Mouse (Mus musculus): ENCODE measurements around the gene Adipor2.
"Not testable (repeated sequence)": the region's sequence is repeated elsewhere in the genome, so short reads cannot be mapped to it uniquely, and the experiment has no call there.

Adipor2 gene

DNA sequence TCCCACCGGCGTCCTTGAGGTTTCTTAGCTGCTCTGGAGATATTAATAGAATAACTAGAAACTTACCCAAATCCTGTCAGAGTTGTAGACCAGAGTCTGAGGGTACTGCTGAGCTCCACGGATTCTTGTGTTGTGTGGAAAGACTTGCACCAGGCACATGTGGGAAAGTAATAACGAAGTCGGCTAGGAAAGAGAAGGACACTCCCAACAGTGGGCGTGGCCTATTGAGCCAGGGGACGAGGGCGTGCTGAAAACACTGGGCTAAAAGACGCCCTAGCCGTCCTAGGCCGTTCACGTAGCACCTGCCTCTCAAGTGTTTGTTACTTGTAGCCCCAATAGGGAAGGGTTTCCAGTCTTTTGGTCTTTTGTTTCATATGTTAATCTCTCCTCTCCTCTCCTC, at the start of gene Adipor2:
Gene Adipor2 (minus strand): TSS at position 351 of the 400 bp plus-strand sequence.
- DNase-seq (ENCODE audit: low read depth, low spot score) = peak; percentile 77

DNA sequence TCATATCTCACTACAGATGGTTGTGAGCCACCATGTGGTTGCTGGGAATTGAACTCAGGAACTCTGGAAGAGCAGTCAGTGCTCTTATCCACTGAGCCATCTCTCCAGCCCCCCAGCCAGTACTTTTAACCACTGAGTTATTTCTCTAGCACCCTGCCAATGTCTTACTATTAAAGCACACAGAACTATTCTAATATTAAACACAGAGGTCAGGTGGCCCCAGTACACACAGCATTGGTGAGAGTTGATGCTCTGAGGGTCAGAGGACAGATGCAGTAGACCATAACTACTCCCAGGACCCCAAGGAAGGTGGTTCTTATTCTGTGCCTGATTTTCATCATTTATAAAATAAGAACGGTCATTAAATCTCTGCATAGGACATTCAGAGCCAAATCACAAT, 48.7 kb upstream of the Adipor2 start:
- no peak for DNase-seq (ENCODE audit: low read depth, low spot score)

DNA sequence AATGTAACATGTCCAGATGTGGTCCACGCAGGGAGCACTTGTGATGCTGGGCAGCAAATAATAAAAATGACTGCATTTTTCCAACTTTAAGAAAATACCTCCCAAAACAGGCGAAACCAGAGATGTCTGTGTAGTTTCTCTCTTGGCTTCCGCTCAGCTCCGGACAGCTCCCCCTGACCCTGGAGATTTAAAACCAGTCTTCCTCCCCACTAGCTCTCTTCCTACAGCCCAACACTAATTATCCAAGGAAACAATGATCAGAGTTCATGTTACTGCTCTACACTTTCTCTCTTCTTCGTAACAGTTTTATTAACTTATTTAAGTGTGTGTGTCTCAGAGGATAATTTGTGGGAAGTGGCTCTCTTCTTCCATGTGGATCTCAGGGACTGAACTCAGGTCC, 42.9 kb upstream of the Adipor2 start:
- DNase-seq (ENCODE audit: low read depth, low spot score) = no peak

DNA sequence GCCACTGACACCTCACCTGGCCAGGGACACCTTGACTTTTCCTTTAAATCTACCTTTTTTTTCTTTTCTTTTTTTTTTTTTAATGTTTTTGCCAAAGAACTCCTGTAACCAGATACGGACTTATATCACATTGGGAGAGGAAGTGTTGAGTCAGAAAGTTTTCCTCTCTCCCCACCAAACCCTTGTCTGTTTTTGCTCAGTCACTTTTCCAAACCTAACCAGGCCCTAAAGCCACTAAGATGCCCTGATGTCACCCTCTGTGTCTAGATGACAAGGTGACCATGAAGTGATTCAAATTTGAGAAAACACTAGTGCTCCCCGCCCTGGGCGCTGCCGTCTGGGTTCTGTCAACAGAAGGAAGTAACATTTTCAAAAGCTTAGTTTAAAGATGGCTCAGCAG, 41.5 kb upstream of the Adipor2 start:
- no peak for DNase-seq (ENCODE audit: low read depth, low spot score)

DNA sequence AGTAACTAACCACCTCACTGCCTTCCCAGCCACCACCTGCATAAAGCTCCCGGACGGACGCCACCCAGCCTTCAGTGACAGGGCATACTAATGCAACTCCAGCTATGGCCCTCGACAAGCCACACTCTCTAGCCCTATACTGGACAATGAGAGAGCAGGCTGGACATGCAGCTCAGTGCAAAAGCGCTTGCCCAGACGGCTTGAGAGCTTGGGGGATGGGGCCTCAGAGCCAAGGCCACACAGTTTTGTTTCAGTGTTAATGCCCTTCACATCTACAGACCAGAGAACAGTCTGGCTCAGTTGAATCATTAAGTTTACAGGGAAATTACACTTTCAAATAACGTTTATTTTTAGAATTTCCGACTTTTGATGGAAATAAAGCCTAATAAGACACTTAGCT, 40.7 kb upstream of the Adipor2 start:
- DNase-seq (ENCODE audit: low read depth, low spot score) = no peak

DNA sequence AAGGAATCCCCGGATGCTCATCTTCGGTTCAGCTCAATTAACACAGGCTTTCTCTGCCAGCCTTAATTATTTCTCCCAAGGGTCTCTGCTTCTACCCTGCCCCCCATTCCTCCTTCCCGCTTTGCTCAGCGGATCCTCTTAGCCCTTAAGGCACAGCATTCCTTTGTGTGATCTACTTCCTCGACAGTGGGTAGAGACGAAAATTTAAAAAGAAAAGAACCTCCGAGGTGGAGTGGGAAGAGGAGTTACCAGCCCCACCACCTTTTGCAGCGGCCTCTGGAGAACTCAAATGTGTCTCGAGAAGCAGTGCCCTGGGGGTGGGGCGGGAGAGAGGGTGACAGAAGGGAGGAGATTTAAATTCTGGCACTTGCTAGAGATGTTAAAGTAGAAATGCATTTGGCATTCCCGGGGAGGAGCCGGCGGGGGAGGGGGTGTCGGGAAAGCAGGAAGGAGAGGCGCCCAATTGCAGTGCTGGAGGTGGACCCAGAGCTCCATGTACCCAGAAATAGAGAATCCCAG, 34.5 kb upstream of the Adipor2 start:
- DNase-seq (ENCODE audit: low read depth, low spot score) = peak; percentile 87

DNA sequence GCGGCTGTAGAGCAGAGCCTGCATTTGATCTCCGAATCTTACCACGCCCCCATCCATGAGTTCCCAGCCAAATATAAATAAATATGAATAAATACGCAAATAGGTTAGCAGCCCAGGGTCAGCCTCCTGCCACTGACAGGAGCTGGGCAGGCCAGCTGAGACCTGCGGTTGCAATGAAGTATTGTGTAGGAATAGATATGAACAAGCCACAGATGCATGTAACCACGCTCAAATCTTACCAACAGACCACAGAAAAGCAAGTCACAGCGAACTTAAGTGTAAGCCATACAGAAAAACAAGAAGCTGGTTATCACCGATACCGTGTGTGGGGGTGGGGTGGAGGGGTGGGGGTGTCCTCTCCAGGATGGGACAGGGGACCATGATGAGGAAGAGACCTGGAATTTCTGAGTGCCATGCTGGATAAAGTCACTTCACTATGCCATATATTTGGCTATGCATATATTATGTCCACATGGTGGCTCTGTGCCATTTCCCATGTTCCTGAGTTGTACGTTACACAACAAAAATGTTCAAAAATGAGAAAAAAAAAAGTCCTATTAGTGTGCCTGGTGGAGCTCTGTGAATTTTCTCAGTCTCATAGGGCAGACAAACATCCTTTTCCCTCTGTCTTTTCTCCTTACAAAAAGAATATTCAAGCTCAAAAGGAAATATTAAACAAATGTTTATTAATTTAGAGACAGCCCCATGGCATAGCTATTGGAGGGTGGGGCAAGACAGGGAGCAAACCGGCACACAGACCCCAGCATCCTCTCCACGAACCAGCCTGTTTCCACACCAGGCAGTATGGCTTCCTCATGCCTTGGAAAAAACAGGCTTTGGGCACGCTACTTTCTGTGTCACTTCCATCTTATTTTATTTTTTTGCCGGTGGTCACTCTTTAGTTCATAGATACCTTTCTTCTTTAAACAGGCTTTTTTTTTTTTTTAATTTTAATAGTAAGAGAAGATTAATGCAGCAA, 33.8 kb upstream of the Adipor2 start:
- peak; percentile 51 for DNase-seq (ENCODE audit: low read depth, low spot score)

DNA sequence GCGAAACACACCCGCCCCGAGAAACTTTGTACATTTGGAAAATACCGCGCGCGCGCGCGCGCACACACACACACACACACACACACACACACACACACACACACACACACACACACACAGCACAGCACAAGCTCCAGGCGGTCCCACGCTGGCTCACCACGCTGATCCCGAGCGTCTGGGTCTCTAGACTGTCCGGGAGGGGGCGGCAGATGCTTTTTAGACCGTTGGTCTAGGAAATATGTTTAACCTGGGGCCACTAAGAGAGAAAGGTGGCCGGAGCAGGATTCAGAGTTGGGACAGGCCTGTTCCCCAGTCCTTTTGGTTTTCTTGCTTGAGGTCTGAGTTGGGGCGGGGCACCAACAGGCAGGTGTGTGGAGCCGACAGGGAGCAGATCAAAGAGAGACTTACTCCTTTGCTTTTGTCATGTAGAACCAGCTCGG, 31.6 kb upstream of the Adipor2 start:
- peak; percentile 65 for DNase-seq (ENCODE audit: low read depth, low spot score)

DNA sequence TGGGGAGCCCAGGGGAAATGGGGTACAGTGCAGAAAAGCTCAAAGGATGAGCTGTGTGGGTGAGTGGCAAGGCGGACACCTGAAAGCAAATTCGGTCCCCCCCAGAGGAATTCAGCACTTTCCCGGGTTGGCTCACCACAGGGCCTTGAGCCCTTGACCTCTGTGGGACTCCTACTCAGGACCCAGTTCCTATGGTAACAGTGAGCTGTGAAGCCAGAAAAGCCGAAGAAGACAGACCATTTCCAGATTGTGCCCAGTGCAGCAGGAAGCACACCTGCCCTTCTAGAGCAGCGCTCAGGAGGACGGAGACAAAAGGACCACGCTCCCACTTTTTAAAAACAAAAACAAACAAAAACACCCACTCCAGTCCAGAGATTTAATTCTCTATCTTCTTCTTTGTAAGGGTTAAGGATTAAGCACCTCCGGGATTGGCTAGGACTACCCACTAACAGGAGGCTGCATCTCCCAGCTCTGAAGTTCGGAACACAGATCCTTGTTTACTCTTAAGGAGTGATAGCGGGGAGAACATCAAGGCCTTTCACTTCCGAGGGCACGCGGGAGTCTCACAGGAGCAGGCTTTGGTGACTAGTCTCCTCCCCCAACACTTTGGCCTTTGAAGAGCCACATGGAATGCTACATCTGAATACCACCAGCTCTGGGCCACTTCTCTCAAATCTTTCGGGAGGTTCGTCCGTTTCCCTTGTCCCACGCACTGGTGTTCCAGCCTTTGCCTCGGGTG, 31.0 kb upstream of the Adipor2 start:
- peak; percentile 12 for DNase-seq (ENCODE audit: low read depth, low spot score)

DNA sequence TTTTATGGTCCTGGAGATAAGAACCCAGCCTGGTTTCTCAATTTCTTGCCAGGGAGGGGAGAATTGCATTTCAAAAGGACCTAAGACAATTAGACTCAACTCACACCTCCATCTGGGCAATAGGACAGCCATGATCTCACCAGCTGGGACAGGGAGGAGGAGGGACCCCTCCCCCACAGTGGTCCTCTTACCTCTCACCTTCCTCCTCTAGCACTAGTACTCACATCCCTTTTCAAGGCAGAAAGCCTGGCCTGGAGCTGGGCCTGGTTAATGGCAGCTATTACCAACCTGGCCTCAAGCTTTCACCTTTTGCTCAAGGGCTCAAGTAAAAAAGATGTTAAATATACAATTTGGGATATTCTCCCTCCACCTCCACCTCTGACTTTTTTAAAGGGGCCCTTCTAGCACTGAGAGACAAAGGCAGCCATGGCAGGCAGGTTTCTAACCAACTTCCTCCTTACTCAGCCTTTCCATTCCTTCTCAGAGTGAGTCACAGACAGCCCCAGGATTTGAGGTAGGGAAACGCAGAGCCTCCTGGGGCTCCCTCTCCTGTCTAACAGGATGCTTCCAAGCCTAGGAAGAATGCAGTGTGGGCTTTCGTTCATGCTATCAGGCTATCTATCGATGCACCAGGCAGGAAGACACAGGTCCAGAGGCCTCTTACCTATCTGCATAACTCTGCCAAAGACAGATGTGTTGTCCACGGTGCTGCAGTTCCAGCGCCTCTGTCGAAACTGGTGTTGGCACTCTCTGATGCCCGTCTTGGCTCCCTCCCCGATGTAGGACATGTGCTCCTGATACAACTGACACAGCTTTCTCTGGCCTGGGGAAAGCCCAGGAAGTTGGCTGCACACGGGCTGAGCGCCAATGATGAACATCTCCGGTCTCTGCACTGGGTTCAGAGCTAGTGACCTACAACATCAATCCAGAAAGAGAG, 28.4 kb upstream of the Adipor2 start:
- peak; percentile 10 for DNase-seq (ENCODE audit: low read depth, low spot score)

DNA sequence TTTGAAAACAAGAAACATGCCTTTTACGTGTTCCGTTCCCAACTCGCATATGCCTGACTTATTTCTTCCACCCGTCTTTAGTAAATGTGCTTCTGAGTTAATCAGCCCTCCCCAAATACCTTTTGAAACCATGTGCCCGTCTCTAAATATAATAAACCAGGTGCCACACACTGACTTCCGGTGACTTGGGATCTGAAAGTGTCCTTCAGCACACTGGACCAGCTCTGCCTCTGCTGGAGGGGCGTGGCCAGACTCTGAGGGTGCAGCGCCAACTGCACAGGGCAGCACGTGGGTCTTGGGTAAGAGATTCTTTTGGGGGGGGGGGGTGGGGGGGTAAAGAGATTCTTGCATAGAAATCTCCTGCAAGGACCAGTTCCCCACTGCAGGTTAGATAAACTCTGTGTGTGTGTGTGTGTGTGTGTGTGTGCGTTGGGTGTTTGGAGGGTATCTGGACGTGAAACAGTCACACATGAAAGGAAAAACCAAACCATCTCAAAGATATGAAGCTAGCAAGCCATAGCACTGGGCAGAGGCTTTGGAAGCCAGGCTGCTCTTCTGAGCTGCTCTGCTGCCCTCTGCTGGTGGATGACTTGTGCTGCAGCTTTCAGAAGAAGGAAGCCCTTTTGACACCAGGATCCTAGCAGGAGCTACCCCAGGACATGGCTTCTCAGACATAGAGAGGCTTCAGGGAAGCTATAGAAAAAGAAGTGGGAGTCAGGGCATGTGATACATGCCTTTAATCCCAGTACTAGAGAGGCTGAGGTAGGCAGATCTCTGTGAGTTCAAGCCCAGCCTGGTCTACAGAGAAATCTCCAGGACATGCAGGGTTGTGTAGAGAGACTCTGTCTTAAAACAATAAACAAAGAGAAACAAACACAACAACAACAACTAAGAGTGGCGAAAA, 26.5 kb upstream of the Adipor2 start:
- DNase-seq (ENCODE audit: low read depth, low spot score) = peak; percentile 96

DNA sequence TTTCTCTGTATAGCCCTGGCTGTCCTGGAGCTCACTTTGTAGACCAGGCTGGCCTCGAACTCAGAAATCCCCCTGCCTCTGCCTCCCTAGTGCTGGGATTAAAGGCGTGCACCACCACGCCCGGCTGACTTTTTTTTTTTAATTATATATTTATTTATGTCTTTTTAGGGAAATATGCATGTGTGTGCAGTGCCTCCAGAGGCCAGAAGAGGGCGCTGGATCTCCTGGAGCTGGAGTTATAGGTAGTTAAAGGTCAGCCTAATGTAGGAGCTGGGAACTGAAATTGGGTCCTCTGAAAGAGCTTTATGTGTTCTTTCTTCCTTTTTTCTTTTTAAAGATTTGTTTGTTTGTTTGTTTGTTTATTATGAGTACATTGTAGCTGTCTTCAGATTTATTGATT, 25.2 kb upstream of the Adipor2 start:
- not testable (repeated sequence) for DNase-seq (ENCODE audit: low read depth, low spot score)

DNA sequence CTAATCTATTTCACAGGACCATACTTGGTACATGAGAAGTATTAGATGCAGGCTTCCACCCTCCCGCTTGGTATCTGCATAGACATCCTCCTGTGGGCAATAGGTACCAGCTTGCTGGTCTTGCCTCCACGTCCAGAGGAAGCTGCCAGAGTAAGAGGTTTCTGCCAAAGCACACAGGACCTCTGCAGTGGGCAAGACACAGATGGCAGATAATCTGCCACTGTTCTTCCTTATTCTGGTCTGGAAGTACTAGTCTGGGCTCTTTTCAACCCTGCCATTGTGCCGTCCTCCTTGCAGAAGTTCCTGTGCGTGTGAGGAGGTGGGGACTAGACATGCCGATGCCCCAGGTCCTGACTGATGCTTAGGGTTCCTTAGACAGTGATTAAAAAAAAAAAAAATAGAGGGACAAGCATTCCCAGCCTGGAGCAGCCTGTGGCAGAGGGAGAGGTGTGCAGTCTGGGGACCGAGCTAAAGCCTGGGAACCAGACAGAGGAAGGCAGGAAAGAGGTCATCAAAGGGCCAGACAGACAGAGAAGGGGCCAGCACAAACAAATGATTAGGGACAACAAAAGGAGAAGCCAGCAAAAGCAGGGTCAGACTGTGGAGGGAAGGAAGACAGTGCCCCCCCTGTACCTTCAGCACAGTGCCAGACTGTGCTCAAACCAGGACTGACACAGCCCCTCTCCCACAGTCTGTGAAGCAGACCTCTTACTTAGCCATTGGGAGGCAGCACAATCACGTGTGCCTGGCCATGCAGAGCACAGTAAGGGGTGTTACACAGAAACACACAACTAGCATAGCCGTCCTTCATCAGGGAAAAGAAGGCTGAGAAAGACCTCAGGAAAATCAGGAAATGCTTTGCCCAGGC, 20.6 kb upstream of the Adipor2 start:
- DNase-seq (ENCODE audit: low read depth, low spot score) = no peak

DNA sequence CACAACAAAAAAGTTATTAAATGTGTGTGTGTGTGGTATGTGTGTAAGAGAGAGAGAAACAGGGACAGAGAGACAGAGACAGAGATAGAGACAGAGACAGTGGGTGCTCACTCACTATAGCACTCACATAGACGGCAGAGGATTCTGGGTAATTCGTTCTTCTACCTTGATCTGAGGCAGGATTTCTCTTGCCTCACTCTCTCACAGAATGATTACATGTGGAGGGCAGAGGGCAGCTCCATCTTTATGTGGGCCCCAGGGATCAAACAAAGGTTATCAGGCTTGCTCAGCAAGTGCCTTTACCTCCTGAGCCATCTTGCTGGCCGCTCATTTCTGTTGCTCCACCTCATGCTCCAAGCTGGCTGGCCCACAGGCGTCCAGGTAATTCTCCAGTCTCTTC, 16.9 kb upstream of the Adipor2 start:
- DNase-seq (ENCODE audit: low read depth, low spot score) = no peak

DNA sequence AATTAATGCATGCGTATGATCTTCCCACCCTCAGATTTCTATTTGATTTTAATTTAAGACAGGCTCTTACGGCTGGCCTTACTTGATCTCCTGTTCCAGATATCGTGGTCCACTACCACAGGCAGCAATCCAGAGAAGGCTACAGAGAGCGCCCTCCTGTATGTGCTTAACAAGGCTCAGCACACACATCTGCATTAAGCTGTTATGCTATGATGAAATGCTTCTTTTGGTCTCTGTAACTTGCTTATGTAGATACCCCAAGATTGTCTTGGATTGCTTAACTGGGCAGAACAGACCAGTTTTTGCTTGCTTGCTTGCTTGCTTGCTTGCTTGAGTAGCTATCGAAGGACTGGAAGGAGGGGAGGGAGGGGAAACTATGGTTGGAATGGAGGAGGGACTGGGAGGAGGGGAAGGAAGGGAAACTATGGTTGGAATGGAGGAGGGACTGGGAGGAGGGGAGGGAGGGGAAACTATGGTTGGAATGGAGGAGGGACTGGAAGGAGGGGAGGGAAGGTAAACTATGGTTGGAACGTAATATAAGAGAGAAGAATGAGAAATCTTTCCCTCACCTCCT, 14.3 kb upstream of the Adipor2 start:
- no peak for DNase-seq (ENCODE audit: low read depth, low spot score)

DNA sequence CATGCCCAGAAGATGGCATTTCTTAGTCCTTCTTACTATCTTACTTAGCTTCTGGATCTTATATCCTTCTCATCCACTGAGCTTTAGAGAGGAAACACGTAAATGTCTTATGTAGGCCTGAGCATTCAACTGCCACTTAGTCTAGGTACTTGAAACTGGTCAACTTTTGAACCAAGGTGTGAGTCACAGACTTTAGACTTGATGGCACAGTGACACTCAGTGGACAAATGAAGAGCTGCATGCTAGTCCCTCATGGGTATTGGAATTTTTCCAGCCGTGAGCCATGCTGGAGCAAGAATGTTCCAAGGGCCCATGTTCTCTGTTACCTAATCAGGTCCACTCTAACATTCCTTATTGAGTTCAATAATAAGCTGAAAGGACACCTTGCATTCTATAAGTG, 13.0 kb upstream of the Adipor2 start:
- DNase-seq (ENCODE audit: low read depth, low spot score) = peak; percentile 85

DNA sequence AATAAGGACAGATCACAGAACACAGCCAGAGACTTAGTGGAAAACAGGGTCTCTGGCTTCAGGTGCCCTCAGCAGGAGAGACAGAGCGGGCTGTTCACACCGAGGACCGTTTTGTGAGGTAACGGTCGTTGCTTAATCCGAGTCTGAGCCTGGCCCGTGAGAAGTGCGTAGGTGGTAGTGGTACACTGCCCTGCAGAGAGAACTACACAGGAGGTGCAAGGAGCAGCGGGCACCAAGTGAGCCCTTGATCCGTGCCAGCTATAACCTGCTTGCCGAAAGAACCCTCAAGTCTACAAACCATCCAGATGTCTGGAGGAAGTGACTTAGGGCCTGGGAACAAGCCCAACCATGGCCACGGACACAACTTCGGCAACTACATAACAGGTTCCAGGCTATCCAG, 11.8 kb upstream of the Adipor2 start:
- no peak for DNase-seq (ENCODE audit: low read depth, low spot score)

DNA sequence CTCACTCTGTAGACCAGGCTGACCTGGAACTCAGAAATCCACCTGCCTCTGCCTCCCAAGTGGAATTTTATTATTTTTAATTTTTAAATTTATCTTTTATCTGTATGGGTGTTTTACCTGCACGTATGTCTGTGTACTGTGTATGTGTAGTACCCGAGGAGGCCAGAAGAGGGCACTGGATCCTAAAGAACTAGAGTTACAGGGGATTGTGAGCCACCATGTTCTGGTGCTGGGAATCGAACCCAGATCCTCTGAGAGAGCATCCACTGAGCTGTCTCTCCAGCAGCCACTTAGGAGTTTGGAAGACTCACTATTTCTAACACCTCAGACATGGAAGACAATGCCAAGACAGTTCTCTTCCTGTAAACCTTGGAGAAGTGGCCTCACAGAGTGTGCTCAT, 11.1 kb upstream of the Adipor2 start:
- no peak for DNase-seq (ENCODE audit: low read depth, low spot score)

DNA sequence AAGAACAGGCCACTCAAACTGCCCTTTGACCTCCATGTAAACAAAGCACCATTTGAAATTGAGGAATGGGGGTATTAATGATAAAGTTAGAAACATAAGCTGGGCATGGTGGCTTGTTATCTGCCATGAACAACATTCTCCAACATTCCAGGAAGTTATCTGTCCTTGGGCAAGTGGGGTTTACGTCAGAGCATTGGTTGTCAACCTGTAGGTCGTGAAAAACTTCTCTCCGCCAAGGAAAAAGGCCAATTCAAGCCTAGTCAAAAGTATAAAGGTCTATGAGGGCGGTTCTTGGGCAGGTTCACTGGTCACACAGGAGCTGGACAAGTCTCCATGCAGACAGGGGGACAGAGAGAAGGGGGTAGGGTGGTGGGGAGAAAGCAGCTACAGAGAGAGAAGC, 3.5 kb upstream of the Adipor2 start:
- no peak for DNase-seq (ENCODE audit: low read depth, low spot score)
